Mouse (Mus musculus): ENCODE results near the gene Disp1. TPM values are rescaled to one million over a fixed set of nuclear protein-coding genes. Genes with fewer than 3 reads are reported as not detected.

Disp1 gene
- polyA plus RNA-seq, 2 experiments = 34.7 to 47.3 TPM

DNA sequence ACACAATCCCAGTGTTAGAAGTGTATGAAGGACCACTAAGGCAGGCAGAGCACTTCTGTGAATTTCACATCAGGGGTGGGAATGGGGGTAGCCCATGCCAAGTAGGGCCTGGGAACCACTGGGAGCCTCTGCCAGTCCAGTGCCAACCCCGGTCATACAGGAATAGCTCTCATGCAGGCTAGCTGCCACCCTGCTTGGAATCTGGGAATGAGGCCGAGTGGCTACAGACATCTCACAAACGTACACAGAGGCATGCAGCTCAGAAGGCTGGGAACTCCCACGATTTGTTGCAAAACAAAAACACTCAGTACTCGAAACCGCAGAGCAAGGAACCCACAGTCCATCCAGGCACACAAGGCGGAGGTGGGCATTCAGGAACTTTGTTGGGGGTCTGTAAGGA is 153.5 kb downstream of the Disp1 start:
- DNase-seq (ENCODE audit: low spot score) (no peak), ATAC-seq (ENCODE audit: low FRiP score, low read depth) (no peak)
- TF ChIP-seq POLR2A (IDR thresholded peaks at IDR 0.05; ENCODE audit: borderline replicate concordance, extremely low read depth, insufficient read depth, insufficient read length) = no peak

DNA sequence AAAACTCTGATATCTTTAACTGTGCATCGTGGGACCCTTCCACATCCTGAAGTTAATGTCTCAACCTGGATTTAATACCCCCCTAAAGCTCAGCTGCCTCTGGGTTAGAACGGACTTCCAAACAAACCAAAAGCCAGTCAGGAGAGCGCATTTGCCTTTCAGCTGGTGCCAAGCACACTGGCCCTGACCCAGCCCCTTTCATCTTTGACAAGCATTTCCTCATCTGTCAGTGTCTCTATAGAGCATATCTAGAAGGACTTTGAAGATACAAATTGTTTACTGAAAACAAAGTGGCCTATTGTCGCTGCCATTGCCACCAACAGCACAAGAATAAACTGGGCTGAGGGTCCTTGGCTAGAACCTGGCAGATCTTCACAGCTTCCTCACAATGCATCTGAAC is 154.3 kb downstream of the Disp1 start:
- Histone ChIP-seq H3K36me3 (ENCODE audit: control insufficient read depth, insufficient read depth, low read length) (no peaks in the 10 kb centered on the region), H3K4me1 (ENCODE audit: control insufficient read depth, insufficient read depth, low read length) (no peaks in the 10 kb centered on the region), H3K27ac (replicated peaks; ENCODE audit: low read depth, low read length) (no peak overlapping the region), H3K9ac (ENCODE audit: low read depth, low read length, severe bottlenecking) (no peak overlapping the region), H3K4me2 (replicated peaks; ENCODE audit: low read depth, low read length, severe bottlenecking) (no peak overlapping the region), H3K4me3 (replicated peaks; ENCODE audit: low read length) (no peak overlapping the region), H3K9me3 (ENCODE audit: control insufficient read depth, low read length) (no peaks in the 10 kb centered on the region), H3K27me3 (ENCODE audit: control insufficient read depth, insufficient read depth, low read length) (no peaks in the 10 kb centered on the region)
- no peak for TF ChIP-seq POLR2A (IDR thresholded peaks at IDR 0.05; ENCODE audit: borderline replicate concordance, extremely low read depth, insufficient read depth, insufficient read length)
- ATAC-seq (ENCODE audit: low FRiP score, low read depth) (no peak), DNase-seq (ENCODE audit: low spot score) (no peak)
- WGBS = 75% methylated on average over 4 of the region's 4 CpGs

More for the DNA sequence above, 153.5 kb downstream of the Disp1 start:
- no peaks in the 10 kb centered on the region for H3K27me3 ChIP-seq (ENCODE audit: control insufficient read depth, insufficient read depth, low read length)
- no peak overlapping the region for H3K27ac ChIP-seq (replicated peaks; ENCODE audit: low read depth, low read length)
- H3K9me3 ChIP-seq (ENCODE audit: control insufficient read depth, low read length) = no peaks in the 10 kb centered on the region
- 85% methylated on average over 7 of the region's 7 CpGs for WGBS
- no peak overlapping the region for H3K9ac ChIP-seq (ENCODE audit: low read depth, low read length, severe bottlenecking)
- H3K4me1 ChIP-seq (ENCODE audit: control insufficient read depth, insufficient read depth, low read length) = no peaks in the 10 kb centered on the region
- H3K4me3 ChIP-seq (replicated peaks; ENCODE audit: low read length) = no peak overlapping the region
- H3K4me2 ChIP-seq (replicated peaks; ENCODE audit: low read depth, low read length, severe bottlenecking) = no peak overlapping the region
- no peaks in the 10 kb centered on the region for H3K36me3 ChIP-seq (ENCODE audit: control insufficient read depth, insufficient read depth, low read length)

DNA sequence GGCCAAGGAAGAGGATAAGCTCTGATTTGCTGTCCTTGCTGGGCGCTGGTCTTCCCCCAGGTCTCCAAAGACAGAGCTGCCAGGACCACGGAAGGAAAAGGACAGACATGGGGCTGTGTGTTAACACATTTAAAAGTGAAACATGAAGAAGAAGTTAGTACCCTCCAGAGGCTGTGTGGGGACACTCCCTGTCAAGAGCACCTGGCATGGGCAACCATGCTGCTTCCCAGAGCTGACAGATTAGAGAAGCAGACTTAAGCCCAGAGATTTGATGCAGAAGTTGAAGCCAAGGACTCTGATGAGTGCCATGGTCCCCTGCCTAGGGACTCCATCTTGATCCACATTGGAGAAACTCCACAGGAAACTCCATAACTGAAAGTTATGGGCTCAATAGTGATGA is 160.7 kb downstream of the Disp1 start:
- Histone ChIP-seq H3K27ac (replicated peaks; ENCODE audit: low read depth, low read length) (no peak overlapping the region), H3K4me3 (replicated peaks; ENCODE audit: low read length) (no peak overlapping the region), H3K4me2 (replicated peaks; ENCODE audit: low read depth, low read length, severe bottlenecking) (no peak overlapping the region), H3K4me1 (ENCODE audit: control insufficient read depth, insufficient read depth, low read length) (peaks cover 13% of the 10 kb centered on the region; the same call in 1 of the 2 replicates), H3K27me3 (ENCODE audit: control insufficient read depth, insufficient read depth, low read length) (no peaks in the 10 kb centered on the region), H3K9me3 (ENCODE audit: control insufficient read depth, low read length) (no peaks in the 10 kb centered on the region), H3K9ac (ENCODE audit: low read depth, low read length, severe bottlenecking) (no peak overlapping the region), H3K36me3 (ENCODE audit: control insufficient read depth, insufficient read depth, low read length) (no peaks in the 10 kb centered on the region)
- DNase-seq (ENCODE audit: low spot score) (no peak), ATAC-seq (ENCODE audit: low FRiP score, low read depth) (no peak)
- WGBS = 72% methylated on average over 2 of the region's 2 CpGs
- no peak for TF ChIP-seq POLR2A (IDR thresholded peaks at IDR 0.05; ENCODE audit: borderline replicate concordance, extremely low read depth, insufficient read depth, insufficient read length)

DNA sequence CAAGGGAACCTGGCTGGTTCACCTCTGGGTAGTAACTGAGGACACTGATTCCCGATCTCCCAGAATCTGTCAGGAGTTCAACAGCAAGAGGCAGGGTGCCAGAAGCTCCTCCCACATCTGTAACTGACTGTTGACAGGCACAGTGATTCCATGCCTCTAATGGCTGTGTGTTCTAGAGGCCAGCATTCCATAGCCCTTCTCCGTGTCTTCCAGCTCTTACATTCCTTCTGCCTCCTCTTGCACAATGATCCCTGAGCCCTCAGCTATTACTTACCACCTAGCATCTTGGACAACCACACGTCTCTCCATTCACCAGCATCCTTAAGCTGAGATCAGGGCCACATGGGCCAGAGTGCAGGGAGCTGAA is 165.1 kb downstream of the Disp1 start:
- peak; percentile 23; the same call in 1 of the 2 replicates for ATAC-seq (ENCODE audit: low FRiP score, low read depth)
- WGBS = 36% methylated on average over 3 of the region's 3 CpGs

DNA sequence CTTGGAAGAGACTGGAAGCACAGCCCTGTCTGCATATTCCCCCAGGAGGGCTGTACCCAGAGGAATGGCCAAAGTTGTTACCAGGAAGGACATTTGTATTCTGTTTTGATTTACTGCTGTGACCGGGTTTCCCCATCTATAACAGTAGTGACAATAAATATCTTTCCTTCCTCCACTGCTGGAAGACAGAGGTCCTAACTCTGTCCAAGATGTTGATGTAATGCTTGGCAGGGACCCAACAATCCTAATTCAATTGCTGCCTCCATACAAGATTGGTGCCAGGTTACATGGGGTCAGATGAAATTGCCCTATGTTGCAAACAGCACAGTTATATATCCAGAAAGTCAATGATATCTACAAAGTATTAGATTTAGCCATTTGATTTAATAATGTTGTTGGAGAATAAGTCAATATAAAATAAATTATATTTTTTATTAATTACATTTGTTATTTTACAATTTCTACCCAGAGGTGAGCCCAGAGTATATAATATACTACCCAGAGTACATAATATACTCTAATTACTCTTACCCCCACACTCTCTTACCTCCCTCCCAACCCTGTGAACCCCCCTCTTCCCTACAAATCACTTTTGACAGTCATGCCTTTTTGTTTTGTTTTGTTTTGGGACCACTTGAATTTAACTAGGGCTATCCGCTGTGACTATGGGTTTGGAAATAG is 165.6 kb downstream of the Disp1 start:
- Histone ChIP-seq H3K36me3 (ENCODE audit: control insufficient read depth, insufficient read depth, low read length) (no peaks in the 10 kb centered on the region), H3K9me3 (ENCODE audit: control insufficient read depth, low read length) (no peaks in the 10 kb centered on the region), H3K4me1 (ENCODE audit: control insufficient read depth, insufficient read depth, low read length) (peaks cover 18% of the 10 kb centered on the region; the same call in 1 of the 2 replicates), H3K4me2 (replicated peaks; ENCODE audit: low read depth, low read length, severe bottlenecking) (no peak overlapping the region), H3K4me3 (replicated peaks; ENCODE audit: low read length) (no peak overlapping the region), H3K27ac (replicated peaks; ENCODE audit: low read depth, low read length) (no peak overlapping the region), H3K9ac (ENCODE audit: low read depth, low read length, severe bottlenecking) (no peak overlapping the region), H3K27me3 (ENCODE audit: control insufficient read depth, insufficient read depth, low read length) (no peaks in the 10 kb centered on the region)
- DNase-seq (ENCODE audit: low spot score) (peak; percentile 68), ATAC-seq (ENCODE audit: low FRiP score, low read depth) (no peak)
- 49% methylated on average over 2 of the region's 2 CpGs for WGBS
- TF ChIP-seq POLR2A (IDR thresholded peaks at IDR 0.05; ENCODE audit: borderline replicate concordance, extremely low read depth, insufficient read depth, insufficient read length) = no peak

More for the DNA sequence above, 165.1 kb downstream of the Disp1 start:
- Histone ChIP-seq H3K27ac (replicated peaks; ENCODE audit: low read depth, low read length) (no peak overlapping the region), H3K27me3 (ENCODE audit: control insufficient read depth, insufficient read depth, low read length) (no peaks in the 10 kb centered on the region), H3K4me3 (replicated peaks; ENCODE audit: low read length) (no peak overlapping the region), H3K4me2 (replicated peaks; ENCODE audit: low read depth, low read length, severe bottlenecking) (no peak overlapping the region), H3K4me1 (ENCODE audit: control insufficient read depth, insufficient read depth, low read length) (peaks cover 19% of the 10 kb centered on the region; the same call in 1 of the 2 replicates), H3K9me3 (ENCODE audit: control insufficient read depth, low read length) (no peaks in the 10 kb centered on the region), H3K36me3 (ENCODE audit: control insufficient read depth, insufficient read depth, low read length) (no peaks in the 10 kb centered on the region), H3K9ac (ENCODE audit: low read depth, low read length, severe bottlenecking) (no peak overlapping the region)
- peak; percentile 58 for DNase-seq (ENCODE audit: low spot score)
- no peak for TF ChIP-seq POLR2A (IDR thresholded peaks at IDR 0.05; ENCODE audit: borderline replicate concordance, extremely low read depth, insufficient read depth, insufficient read length)

Data from limb, embryonic 14.5 days (tissue).